Mouse (Mus musculus): ENCODE results near the gene Tuba3a.
"Not testable (repeated sequence)": the region's sequence is repeated elsewhere in the genome, so short reads cannot be mapped to it uniquely, and the experiment has no call there.

Tuba3a gene

DNA sequence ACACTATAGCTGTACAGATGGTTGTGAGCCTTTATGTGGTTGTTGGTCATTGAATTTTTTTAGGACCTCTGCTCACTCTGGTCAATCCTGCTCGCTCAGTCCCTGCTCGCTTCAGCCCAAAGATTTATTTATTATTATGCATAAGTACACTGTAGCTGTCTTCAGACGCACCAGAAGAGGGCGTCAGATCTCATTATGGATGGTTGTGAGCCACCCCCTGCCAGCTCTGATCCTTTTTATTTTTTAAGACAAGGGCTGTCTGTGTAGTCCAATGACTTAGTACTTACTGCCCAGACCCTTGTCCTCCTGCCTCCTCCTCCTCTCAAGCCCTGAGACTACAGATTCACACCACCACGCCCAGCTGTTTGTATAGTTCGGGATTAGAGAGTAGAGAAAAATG is 19.2 kb downstream of the Tuba3a start:
- in situ Hi-C loops (cut with MboI, MseI), result not testable (repeated sequence)

DNA sequence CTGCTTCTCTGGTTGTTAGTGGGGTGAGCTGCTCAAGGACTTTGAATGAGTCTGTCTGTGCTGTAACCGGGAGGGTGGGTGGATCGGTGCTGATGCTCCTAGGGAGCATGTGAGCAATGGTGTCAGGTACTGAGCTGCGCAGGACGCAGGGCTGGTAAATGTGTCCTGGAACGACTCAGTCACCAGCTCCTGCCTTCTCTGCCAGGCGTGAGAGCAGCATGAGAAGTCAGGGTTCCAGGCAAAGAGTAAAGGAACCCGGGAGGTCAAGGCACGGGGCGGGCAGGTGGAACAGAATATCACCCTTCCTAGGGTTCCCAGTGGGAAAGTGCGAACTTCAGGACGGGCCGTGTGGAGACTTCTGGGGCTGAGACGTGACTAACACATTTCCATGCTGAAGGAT is 19.8 kb downstream of the Tuba3a start:
- in situ Hi-C loops (cut with MboI, MseI), result no loop called here

DNA sequence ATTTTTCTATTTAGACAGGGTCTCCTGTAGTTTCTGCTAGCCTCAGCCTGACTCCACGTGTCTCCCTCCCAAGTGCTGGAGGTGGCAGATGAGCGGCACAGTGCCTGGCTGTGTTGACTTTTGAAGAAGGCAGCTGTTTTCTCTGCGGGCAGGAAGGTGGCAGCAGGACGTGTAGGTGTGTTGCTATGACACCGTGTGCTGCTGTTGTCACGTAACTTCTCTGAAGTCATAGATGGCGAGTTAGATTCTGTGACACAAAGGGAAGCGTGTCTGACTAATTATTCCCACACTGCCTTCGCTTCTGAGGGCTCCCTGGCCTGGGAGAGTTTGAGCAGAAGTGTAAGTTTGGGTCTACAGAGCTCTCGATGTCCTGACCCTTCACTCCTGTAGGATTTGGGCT is 20.6 kb downstream of the Tuba3a start:
- in situ Hi-C loops (cut with MboI, MseI), result no loop called here

DNA sequence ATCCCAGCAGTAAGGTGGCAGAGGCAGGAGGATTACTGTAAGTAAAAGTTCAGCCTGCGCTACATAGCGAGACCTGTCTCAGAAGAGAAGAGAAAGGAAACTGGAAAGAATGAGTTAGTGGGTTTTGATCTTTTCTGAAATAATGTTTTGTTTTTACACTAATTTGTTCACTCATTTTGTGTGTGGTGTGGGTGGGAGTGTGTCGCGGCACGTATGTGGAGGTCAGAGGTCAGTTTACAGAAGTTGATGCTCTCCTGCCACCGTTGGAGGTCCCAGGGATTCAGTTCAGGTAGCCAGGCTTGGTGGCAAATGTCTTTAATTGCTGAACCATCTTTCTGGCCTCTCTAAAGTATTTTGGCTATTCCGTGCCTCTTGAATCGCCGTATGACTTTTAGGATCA is 21.6 kb downstream of the Tuba3a start:
- in situ Hi-C loops (cut with MboI, MseI), result loop anchor here (5.0 kb wide), 1 partner anchor 37 kb away; no protein-coding TSS in a partner anchor

DNA sequence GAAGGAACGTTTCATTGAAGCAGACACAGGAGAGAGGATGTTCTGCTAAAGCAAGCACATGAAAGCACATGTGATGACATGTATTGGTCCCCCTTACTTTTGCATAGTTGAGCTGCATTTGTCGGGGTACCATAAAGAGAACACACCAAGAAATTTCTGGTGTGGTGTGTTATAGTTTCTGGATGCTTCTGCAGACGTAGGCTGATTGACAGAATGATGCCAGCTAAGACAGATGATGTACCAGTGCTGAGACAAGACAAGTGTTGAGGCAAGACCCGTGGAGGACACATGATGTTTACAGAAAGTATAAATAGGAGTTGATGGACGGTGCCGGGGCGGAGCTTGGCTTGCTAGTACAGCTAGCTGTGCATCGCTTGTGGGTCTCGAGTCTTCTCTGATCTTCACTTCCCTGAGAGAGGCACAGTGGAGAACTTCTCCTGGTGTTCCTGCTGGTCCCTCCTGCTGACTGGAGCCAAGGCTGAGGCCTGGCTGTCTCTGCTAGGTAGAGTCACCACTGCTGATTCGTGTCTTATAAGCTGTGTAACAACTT is 25.8 kb downstream of the Tuba3a start:
- in situ Hi-C loops (cut with MboI, MseI), result loop anchor here (5.0 kb wide), 1 partner anchor 33 kb away; no protein-coding TSS in a partner anchor

DNA sequence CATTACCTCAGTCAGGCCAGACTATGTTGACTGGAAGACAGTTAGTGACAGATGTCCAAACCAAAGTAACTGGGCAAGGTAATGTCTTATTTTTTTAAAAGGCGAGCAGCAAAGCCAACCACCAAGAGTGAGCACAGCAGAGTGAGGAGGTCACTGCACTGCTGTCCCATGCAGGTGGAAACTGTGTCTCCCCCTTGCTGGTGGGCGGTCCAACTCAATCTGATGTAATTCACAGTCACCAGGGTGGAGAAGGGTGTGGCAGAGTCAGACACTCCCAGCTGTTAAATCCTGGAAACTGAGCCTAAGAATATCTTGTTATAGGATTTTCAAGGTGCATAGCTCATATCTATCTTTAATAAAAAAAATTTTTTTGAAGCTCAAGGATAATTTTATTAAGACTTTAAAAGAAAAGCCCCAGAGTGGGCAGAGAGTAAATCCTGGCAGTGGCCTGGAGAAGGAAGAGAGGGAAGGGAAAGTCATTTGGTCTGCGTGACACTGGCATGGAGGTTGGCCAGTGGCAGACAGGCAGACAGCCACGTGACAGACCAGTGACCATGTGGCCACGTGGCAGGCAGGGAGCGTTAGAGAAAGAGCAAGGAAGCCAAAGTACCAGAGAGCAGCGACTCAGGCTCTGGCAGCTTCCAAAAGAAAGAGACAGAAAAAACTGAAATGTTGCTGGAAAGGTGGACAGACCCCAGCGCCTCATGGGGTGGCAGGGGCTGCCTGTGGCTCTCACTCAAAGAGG is 29.4 kb downstream of the Tuba3a start:
- in situ Hi-C loops (cut with MboI, MseI), result no loop called here

DNA sequence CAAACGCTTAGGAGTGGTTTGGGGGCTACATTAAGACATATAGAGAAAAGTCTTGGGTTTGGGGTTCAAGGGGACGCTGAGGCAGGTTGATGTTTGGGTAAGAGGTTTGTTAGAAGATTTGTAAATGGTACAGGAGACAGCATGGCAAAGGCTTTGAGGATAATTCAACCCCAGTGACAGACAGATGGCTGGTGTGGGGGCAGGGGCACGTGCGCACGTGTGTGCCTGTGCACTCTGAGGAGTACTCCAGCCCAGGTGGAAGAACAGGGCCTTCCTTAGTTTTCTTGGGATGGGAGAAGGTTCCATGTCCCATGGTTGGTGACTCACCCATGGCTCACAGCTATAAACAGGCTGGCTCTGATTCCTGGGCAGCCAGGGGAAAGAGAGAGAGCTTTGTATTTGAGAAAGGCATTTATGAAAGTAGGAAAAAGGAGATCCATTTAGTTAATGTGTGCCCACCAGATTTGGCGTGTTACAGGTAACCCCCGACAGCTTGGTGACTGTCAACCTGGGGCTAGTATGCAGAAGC is 30.3 kb downstream of the Tuba3a start:
- in situ Hi-C loops (cut with MboI, MseI), result no loop called here

DNA sequence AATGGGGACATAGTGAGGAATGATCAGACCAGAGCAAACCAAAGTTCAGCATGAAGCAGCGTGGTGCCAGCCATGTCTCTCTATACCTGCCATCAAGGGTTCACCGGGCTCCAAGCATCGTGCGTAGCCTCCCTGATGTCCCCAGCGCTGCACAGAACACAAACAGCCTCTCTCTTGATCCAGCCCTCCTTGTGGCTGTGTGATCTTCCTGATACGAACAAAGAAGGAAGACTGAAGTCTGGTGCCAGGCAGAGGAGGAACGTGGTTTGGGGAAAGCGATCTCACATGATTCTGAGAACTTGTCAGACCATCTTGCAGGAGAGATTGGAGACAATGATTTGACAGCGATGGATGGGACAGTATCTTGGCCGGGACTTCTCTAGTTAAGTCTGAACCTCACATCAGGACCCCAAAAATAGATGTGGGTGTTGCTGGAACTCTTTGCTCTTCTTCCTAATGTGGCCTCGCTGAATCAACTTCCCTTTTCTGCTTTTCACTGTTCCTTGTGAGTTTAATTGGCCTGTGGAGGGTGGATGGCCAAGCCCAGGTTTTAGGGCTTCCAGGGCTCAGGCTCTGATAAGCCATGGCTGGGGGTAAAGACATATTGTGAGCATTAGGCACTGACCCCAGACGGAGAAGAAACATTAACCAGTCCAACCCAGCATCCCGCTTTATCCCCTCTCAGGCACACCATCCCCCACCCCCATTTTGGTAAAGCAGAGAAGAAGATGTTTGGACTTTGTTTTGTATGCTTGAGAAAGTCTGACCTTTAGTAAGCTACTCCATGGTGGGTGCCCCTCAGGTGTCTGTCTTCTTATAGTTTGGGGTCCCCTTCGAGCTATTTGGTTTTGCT is 31.8 kb downstream of the Tuba3a start:
- in situ Hi-C loops (cut with MboI, MseI), result no loop called here

DNA sequence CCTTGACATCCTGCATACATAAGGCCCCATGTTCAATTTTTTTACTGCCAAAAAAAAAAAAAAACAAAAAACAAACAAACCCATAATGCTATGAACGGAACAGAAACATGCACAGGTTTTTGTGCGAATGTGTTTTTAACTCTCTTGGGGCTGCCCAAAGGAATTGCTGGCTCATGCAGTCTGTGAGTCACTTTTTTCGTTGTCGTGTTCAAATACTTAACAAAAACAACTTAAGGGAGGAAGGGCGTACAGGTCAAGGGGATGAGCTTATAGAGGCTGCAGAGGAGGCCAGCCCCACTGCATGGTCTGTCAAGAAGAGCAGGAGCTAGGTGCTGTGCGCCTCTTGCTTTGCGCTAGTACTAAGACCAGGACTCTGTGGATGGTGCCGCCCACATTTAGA is 33.1 kb downstream of the Tuba3a start:
- in situ Hi-C loops (cut with MboI, MseI), result no loop called here

DNA sequence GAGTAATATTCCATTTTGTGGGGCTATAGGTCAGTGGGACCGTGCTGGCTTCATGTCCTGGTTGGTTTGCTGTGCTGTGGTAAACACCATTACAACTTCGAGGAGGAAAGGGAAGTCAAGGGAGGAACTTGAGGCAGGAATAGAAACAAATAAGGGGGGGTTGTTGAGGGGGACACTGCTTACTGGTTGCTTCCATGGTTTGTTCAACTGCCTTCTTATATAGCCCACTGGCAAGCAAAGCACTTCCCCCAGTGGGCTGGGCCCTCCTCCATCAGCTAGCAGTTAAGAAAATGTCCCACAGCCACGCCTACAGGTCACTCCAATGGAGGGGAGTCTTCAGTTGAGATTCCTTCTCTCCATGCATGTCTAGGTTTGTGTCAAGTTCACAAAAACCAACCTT is 33.6 kb downstream of the Tuba3a start:
- in situ Hi-C loops (cut with MboI, MseI), result no loop called here

DNA sequence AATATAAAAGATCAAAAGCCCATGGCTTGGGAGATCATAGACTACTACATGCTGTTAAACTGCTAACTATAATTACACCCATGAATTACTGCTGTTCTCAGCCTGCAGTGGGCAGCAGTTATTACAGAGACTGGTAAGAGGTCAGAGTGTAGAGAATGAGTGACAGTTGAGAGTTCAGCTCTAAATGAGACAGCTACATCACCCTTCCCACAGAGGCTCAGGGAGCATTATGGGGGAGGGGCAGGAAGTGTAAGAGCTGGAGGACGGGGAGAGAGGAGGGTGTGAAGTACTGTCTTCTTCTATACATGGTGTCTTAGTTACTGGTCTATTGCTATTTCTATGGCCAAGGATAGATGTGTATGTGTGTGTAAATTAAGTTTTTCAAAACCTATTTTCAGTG is 41.3 kb downstream of the Tuba3a start:
- in situ Hi-C loops (cut with MboI, MseI), result no loop called here

DNA sequence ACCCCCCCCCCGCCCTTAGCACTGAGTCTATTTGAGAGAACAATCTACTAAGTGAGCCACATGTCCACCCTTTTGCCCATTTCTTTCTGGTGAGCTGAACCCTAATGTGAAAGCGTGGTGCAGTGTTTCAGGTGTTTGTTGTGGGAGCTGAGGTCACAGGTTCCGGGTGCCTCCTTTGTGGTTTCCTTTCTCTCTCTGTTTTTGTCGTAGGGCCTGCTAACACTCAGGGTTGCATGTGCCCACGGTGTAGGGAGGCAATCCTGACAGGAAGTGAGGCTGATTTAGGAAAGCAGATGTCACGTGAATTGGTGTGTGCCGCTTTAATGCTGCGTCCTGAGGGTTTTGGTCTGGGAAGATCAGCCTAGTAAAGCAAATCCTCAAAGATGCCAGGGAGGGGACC is 44.3 kb downstream of the Tuba3a start:
- in situ Hi-C loops (cut with MboI, MseI), result no loop called here

DNA sequence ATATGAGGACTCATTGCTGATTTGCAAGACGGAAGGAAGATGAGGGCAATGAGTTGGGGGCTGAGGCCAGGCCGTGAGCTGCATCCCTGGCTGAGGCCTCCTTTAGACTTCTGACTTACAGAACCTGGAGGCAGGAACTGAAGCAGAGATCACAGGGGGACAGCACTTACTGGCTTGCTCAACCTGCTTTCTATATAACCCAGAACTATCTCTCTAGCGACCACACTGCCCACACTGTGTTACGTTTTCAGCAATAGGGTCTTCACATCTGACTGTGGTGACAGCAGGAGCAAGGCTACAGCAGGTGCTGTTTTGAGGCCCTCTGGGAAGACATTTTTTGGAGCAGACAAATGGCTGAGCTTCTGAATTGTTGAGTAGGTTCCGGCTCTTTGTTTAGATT is 45.2 kb downstream of the Tuba3a start:
- in situ Hi-C loops (cut with MboI, MseI), result no loop called here

DNA sequence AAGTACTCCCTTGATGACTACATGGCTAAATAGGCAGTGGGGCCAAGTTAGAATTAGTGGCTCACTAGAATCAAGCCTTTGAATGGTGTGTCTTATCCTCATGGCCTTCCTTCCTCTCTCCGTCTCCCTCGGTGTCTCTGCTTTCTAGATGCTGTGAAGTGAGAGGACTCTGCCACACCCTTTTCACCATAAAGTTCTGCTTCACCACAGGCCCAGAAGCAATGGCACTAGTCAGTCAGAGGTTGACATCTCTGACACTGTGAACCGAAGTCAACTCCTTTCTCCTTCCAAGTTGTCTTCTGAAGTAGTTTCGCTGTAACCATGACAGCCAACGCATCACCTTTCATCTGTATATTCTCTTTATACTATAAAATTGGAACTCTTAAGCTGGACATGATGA is 46.3 kb downstream of the Tuba3a start:
- in situ Hi-C loops (cut with MboI, MseI), result no loop called here

DNA sequence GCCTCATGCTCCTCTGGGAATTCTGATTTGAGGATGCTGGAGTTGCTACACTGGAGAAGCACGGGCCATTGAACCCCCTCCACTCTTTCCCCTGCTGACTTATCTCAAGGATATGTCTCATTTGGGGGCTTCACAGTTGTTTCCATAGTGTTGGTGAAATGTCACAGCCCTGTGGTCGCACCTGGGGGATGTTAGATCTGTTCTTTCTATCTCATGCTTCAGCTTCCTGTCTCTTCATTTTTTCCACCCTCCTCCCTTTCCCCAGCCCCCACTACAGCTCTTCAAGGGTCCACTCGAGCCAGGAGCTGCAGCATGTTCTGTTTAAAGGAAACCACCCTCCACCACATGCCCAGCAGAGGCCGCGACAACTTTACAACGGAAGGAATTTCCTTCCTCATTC is 47.4 kb downstream of the Tuba3a start:
- in situ Hi-C loops (cut with MboI, MseI), result no loop called here

DNA sequence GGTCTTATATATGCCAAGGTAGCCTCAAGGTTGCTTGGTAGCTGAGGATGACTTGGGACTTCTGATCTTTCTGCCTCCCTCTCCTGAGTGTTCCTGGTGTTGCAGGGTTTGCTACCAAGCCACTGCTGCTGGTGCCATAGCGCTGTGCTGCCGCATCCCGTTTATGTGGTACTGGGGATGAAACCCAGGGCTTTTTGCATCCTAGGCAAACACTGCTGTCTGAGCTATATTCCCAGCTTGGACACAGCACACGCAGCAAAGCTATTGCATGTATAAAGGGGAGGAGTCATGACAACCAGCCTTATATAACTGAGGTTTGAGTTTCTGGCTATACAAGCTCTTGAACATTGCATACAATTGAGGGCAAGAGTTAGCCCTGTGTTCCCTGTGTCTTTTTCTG is 48.4 kb downstream of the Tuba3a start:
- in situ Hi-C loops (cut with MboI, MseI), result no loop called here

DNA sequence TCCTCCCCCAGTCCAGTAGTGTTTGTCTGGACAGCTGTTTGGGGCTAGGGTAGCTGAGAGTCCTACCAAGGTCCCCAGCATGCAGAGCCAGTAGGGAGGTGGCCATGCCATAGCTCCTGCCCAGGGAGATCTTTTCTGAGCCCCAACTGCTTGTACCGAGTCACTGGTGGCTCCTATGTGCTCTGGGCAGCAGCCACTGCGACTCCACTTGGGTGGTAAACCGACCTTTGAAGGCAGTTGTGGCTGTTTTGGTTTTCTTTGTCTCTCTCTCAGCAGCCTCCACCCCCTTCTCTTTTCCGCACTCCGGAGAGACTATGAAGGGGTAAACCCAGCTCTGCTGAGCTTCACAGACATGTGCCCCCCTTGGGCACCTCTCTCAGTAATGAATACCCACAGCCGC is 49.1 kb downstream of the Tuba3a start, which contains the start of gene Cd27:
TSS of gene Cd27 (minus strand) at position 229 of the 400 bp plus-strand sequence.
- in situ Hi-C loops (cut with MboI, MseI), result no loop called here

DNA sequence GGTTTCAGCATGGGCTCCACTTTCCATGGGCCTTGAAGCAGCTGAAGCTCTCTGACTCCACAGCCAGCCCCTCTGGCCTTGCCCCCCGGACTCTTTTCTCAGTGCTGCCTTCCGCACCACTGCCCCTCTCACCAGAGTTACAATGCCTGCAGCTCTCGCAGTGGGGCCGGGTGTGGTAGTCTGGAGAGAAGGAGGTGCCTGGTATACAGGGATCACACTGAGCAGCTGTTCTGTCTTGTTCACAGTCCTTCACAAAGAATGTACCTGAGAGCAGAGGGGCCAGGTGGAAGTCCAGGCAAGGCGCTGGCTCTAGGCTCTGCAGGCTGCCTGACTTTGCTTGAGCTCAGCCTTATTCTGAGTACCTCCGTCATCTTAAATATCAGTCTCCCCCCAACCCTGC is 49.5 kb downstream of the Tuba3a start:
- in situ Hi-C loops (cut with MboI, MseI), result no loop called here

DNA sequence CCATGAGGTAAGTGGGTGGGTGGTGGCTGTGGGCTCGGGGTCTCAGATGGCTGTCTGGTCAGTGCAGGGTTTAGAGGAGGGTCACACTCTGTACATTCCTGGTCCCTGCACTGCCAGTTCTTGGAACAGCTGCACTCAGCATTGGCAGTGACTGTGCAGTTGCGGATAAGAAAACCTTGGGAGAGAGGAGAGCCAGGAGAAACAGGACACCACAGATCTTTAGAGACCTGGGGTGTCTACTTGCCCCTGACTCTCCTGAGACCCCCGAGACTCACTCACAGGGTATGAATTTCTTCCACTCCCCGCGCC is 51.4 kb downstream of the Tuba3a start:
- in situ Hi-C loops (cut with MboI, MseI), result no loop called here

DNA sequence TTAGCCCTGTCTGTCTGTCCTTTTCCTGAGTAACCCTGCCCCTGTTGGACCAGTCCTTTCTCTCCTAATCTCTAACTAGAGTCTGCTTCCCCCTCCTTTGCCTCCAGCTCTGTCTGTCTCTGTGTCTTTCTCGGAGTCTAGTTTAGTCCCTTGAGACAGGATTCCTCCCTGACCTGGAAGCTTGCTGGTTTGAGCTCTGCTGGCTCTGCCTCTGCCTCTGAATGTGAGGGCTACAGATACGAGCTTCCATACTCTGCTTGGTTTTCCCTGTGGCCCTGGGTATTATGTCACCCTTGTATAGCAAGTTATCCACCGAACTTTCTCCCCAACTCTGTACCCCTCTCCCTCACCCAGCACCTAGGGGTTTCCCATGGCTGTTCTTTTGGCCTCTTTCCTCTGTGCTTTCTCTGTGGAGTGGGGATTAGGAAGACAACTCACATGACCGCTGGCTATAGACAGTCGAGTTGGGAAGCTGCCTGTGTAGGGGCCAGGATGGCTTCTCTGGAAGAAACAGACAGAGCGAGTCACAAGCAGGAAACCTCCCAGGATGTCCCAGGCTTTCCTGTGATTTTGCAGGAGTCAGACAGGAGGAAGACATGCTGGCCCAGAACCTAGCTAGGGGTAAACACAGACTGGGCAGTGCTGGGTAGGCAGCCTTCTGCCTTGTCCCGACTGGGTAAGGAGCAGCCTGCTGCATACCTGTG is 51.9 kb downstream of the Tuba3a start:
- in situ Hi-C loops (cut with MboI, MseI), result no loop called here

DNA sequence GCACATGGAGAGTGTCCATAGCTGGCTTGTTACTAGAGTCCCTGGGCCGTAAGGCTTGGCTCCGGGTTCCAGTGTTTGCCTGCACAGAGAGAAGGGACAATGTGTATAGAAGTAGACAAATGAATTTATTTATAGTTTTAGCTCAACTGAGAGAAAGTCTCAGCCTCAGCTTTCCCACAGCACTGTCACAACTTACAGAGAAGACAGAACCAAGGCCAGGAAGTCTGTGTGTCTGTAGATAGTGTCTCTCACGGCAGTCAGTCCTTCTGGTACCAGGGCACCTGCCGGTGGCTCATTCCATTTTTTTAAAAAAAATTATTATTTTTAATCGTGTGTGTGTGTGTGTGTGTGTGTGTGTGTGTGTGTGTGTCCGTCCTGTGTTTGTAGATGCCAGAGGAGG is 53.3 kb downstream of the Tuba3a start:
- in situ Hi-C loops (cut with MboI, MseI), result no loop called here

DNA sequence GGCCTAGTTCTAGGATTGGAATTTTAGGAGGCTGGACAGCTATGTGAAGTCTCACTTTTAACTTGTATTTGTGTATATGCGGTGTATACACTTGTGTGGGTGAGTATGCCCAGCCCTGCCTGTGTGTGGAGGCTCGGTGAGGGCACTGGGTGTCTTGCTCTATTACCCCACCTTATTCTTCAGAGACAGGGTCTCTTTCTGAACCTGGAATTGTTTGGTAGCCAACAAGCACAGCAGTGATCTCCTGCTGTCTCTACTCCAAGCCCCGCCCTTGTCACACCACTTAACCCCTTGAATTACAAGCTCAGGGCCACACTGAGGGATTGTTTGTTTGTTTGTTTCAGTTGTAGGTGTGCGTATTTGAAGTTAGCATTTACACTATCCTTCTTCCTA is 53.8 kb downstream of the Tuba3a start:
- in situ Hi-C loops (cut with MboI, MseI), result no loop called here

Measured in regulatory T cell (primary cell).